Mouse (Mus musculus): ENCODE results near the gene Fam71b. TPM values are rescaled to one million over a fixed set of nuclear protein-coding genes. Genes with fewer than 3 reads are reported as not detected.

Fam71b gene
- polyA plus RNA-seq, 1 experiment from 2014 or later: not detected

Other genes starting within 250 kb of the Fam71b start
- gene Nipal4, start 230.1 kb upstream of the Fam71b start, polyA plus RNA-seq (2015; fragmentation: Nextera tagmentation; extraction: Ambion mirVana): 5.3 and 6.5 TPM in 2 replicates
- 0.06 TPM in 1 of 2 replicates, not detected in the other for gene Fndc9, start 161.0 kb upstream of the Fam71b start, polyA plus RNA-seq (2015; fragmentation: Nextera tagmentation; extraction: Ambion mirVana)
- 7.2 and 12.1 TPM in 2 replicates for gene Cyfip2, start 83.7 kb upstream of the Fam71b start, polyA plus RNA-seq (2015; fragmentation: Nextera tagmentation; extraction: Ambion mirVana)
- gene Itk, start 7.0 kb upstream of the Fam71b start, polyA plus RNA-seq (2015; fragmentation: Nextera tagmentation; extraction: Ambion mirVana): 0.20 and 2.3 TPM in 2 replicates
- 44.6 and 44.7 TPM in 2 replicates for gene Med7, start 40.4 kb downstream of the Fam71b start, polyA plus RNA-seq (2015; fragmentation: Nextera tagmentation; extraction: Ambion mirVana)
- gene Havcr2, start 58.4 kb downstream of the Fam71b start, polyA plus RNA-seq (2015; fragmentation: Nextera tagmentation; extraction: Ambion mirVana): 0.06 and 0.43 TPM in 2 replicates
- gene Gm12169, start 127.7 kb downstream of the Fam71b start, polyA plus RNA-seq (2015; fragmentation: Nextera tagmentation; extraction: Ambion mirVana): not detected in 2 replicates
- gene BC053393, start 175.0 kb downstream of the Fam71b start, polyA plus RNA-seq (2015; fragmentation: Nextera tagmentation; extraction: Ambion mirVana): 0.06 and 0.33 TPM in 2 replicates
- gene Dppa1, start 232.7 kb downstream of the Fam71b start, polyA plus RNA-seq (2015; fragmentation: Nextera tagmentation; extraction: Ambion mirVana): not detected in 2 replicates